Mouse (Mus musculus) adrenal gland, postnatal 10 days (tissue): Measurements from ENCODE around the gene Aspg. TPM values are rescaled to one million over a fixed set of nuclear protein-coding genes. Genes with fewer than 3 reads are reported as not detected.

Experiments
- DNase-seq: peaks from one replicate; pipeline ENCODE4 v3.0.0; 2021; ENCODE audit warnings: mixed read lengths
- long read RNA-seq, 2 experiments: library from polyadenylated mRNA; stranded (forward); transcript quantifications; one replicate each; pipeline ENCODE4 v2.0.0; 2021
- total RNA-seq, 2 experiments: library from RNA; stranded (reverse); gene quantifications; 2 replicates each; pipeline ENCODE4 v1.2.3; 2021

The Aspg gene
- 10 to 100 TPM; 24.1 to 26.0 TPM for total RNA-seq
- long read RNA-seq, experiment 1, transcript Aspg-201 (15 exons, 2,722 nt), result major isoform, 12 of 32 reads
- long read RNA-seq, experiment 1, partial matches to known transcripts, result 4 of 32 reads
- long read RNA-seq, experiment 1, other reads (novel, unspliced or antisense), result 16 of 32 reads
- long read RNA-seq, experiment 2, transcript Aspg-201 (15 exons, 2,722 nt), result major isoform, 11 of 26 reads
- long read RNA-seq, experiment 2, partial matches to known transcripts, result 5 of 26 reads
- long read RNA-seq, experiment 2, other reads (novel, unspliced or antisense), result 10 of 26 reads

GRCm38 (mm10) chr12:112106541-112106971, at the start of gene Aspg:
TSS of gene Aspg (plus strand) at chr12:112106679.
- DNase-seq, result peak; percentile 55

DNA sequence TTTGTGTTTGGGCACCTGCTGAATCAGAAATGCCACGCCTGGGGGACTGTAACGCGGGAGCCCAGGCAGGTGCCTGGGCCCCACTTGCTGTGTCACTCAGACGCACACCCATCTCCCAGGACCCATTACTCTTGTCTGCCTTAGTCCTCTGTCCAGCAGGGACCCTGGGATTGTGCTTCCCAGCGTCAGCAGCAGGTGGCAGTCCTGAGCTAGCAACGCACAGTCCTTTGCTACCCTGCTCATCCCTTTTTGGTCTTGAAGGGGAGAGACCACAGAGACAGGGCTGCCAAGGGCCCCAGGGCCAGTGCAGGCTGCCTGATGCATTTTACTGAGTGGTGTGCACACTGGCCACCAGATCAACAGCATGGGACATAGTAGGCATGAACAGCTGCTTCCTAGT, 28.8 kb upstream of the Aspg start:
- DNase-seq, result peak; percentile 92

GRCm38 (mm10) chr12:112079911-112080310, 26.6 kb upstream of the Aspg start:
- no peak for DNase-seq

GRCm38 (mm10) chr12:112080911-112081310, 25.6 kb upstream of the Aspg start:
- DNase-seq, result no peak

- no peak for DNase-seq
Observed at GRCm38 (mm10) chr12:112082241-112082640, 24.2 kb upstream of the Aspg start.

- no peak for DNase-seq
Observed at GRCm38 (mm10) chr12:112086250-112086649, 20.2 kb upstream of the Aspg start.

DNA sequence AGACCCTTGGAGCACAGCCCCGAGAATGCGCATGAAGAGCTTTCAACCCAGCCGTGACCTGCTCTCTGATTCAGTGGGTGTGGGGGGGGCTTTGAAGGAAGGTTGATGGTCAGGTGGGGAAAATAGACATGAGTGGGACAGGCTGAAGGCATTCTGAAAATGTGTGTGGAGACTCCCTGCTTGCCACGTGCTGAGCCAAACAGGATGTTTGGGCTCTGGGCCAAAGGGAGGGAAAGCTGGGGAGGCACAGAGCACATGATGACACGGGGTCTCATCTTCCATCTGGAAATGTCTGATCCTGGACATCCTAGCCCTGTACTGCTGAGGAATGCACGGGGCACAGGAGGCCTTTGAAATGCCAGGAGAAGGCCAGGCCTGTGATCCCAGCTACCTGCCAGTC, 19.8 kb upstream of the Aspg start:
- DNase-seq, result no peak

DNA sequence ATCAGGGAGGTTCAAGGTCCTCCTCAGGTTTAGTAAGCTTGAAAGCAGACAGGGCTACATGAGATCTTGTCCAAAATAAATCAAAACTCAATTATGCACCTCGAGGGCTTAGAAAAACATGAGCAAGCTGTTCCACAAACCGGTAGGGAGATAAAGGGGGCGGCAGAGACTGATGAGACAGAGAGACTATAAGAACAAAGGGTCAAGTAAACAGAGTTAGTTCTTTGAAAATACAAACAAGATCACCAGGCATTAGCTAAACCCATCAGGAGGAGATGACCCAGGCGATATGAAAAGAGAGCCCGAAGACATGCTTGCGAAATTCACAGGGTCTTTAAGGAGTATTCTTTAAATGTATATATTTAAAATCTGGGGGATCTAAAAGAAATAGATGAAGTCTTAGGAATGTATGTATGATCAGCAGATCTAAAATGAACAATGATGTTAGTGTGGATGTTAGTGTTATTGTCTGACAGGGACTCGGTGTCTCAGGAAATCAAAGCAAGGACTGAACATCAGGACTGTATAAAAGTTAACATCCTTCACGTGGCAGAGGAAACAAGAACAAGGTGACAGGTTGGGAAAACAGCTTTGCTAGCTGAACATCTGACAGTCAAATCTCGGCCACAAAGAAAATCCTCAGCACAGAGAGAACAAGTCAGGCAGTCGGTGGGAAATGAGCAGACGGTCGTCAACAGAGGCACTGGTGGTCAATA, 17.7 kb upstream of the Aspg start:
- DNase-seq, result no peak

DNA sequence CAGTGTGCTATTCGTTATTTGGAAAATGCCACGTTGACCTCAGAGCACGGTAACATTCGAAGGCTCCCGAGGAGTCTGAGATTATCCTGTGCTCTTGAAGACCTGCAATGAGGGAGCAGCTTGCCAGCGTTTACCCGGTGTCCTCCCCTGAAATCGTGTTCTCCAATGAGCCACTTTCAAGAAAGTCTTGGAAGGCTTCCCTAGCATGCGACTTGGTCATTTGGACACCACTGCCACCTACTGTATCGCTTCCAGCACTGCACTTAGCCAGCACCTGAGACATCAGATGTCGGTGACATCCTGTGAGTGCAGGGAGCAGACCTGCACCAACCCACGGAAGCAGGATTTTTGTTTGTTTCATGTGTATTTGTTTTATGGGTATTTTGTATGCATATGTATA, 15.4 kb upstream of the Aspg start:
- peak; percentile 78 for DNase-seq

- DNase-seq, result no peak
Observed at GRCm38 (mm10) chr12:112094261-112094880, 12.1 kb upstream of the Aspg start.

DNA sequence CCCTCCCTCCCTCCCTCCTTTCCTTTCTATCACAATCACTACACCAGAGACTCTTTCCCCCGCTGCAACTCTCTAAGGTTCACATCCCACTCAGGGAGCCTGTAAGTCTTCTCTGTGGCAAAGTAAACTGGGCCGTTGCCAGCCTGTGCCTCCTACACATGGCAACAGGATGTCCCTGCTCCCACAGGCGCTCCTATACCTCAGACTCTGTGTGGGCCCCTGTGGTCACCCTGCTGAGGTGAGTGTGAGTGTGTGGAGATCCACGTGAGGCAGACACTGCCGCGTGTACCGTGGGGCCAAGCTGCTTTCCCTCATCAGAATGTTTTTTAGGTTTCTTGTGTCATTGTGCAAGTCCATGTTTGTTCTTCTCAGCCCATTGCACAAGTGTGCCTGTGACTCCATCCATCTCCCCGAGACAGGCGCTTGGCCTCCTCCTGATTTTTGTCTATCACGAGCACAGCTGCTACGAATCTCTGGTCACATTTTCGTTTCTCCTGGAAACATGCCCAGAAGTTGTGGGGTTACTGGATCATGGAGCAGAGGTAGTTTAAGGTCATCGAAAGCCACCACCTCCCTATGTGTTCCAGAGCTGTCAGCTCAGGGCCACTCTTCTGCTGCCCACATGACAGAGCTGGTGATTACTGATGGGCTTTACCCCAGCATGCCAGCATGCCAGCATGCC, 10.3 kb upstream of the Aspg start:
- peak; percentile 82 for DNase-seq

DNA sequence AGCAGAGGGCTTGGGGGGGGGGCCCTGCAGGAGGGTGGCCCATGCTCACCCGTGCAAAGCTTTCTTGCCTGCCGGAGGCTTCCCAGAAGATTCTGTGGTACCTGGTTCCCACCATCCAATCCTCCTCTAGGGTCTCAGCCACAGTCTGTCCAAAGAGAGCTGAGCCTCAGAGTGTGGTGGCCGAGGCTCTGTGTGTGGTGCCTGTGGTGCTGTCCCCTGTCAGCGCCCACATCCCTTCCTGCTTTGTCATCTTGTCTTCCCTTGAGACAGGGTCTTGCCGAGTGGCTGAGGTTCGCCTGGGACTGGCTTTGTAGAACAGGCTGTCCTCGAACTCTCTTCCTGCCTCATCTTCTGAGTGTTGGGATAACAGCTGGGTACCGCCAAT, 9.8 kb upstream of the Aspg start:
- no peak for DNase-seq

DNA sequence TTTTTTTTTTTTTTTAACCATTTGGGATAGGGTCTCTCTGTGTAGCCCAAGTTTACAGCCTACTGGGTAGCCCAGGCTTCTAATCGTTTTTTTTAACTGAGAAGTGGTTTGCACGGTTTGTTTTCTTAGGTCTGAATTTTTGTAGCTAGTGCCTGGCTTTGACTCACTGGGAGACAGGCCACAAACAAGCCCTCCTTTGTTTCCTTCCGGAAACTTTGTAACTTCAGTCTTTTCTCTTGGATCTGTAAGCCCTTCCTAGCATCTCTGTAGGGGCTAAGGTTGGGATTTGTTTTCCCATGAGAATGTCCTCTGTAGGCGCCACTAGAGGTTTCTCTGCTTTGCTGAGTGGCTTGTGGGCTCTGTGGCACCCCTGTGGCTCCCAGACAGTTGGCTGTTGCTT, 6.4 kb upstream of the Aspg start:
- DNase-seq, result no peak

DNA sequence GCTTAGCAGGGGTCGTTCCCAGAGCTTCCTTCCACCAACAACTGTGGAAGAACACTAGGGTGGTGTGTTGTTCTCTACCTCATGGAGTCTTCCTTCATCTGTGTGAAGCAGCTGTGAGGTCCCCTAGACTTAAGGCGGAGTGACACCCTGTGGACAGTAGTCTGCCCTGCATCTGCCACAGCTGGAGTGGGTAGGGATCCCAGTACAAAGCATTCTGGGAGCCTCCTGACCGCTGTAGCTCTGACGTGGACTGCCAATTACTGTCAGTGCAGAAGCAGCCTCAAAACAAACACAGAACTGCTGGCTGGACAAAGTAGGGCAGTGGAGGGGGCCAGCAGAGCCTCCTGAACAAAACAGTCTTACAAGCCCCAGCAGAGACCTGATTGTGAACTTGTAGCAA, 5.4 kb upstream of the Aspg start:
- DNase-seq, result no peak

GRCm38 (mm10) chr12:112103179-112103578, 3.3 kb upstream of the Aspg start:
- DNase-seq, result no peak

DNA sequence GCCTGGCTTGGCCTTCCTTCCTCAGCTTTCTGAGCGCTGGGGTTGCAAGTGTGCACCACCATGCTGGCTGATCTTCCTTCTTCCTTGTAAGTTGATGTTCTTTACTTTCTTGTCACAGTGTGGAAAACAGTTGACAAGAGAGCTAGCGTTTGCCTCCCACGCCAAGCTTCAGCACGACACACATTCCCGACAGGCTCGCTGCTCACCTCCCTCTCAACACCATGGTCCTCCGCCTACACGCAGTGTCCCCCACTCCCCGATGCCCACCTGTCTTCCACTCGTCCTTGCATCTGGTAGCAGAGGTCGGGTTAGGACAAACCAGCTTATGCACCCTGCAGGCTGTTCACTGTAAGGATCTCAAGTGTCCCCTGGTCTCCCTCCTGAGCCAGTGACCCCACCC, 1.6 kb upstream of the Aspg start:
- no peak for DNase-seq

DNA sequence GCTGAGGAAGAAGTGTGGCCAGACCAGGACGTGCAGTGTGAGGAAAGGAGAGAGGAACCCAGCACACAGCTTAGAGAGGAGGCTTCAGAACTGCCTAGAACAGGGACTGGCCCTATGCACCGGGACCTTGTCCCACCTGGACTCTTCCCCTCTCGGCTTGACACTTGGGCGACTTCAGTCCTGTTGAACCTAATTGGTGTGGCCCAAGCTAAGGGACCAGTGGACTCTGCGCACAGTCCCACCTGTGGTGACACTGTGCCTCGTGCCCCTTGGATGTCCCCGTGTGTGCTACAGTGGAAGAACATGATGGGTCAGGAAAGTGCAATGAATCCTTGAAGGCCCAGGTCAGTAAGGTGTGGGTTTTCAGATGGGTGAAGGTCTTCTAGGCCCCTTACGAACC, 1.2 kb downstream of the Aspg start:
- DNase-seq, result no peak

- no peak for DNase-seq
Observed at GRCm38 (mm10) chr12:112108696-112109445, 2.4 kb downstream of the Aspg start.

- no peak for DNase-seq
Observed at GRCm38 (mm10) chr12:112109701-112110100, 3.2 kb downstream of the Aspg start.

GRCm38 (mm10) chr12:112111323-112111722, 4.8 kb downstream of the Aspg start:
- DNase-seq, result peak; percentile 70

DNA sequence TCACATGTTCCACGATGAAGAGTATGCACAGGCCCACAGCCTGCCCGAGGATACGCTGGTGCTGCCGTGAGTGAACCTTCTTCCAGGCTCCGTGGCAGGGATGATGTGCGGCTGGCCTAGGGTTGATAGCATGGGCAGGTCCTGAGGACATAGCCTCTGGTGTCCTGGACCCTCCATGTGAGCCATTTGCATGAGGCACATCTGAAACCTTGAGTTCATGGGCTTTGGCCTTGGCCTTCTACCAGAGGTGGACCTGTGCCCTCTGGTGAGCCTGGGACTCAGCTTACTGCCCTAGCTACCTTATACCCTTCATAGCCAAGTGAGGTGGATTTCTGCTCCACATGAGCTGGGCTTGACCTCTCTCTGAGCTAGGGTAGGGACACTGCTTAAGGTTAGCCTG, 5.8 kb downstream of the Aspg start:
- no peak for DNase-seq
